Mouse (Mus musculus) liver, postnatal 0 days (tissue): ENCODE measurements around the gene Cfap206.

Source experiments
- CTCF ChIP-seq: sonication (generic); IDR thresholded peaks from 2 replicates; pipeline ENCODE4 v1.5.1; 2016; ENCODE audit warnings: antibody characterized with exemption, low read depth
- EP300 ChIP-seq: IDR thresholded peaks from 2 replicates; pipeline ENCODE4 v1.6.1; 2016; ENCODE audit warnings: antibody characterized with exemption, low read depth, mild to moderate bottlenecking

DNA sequence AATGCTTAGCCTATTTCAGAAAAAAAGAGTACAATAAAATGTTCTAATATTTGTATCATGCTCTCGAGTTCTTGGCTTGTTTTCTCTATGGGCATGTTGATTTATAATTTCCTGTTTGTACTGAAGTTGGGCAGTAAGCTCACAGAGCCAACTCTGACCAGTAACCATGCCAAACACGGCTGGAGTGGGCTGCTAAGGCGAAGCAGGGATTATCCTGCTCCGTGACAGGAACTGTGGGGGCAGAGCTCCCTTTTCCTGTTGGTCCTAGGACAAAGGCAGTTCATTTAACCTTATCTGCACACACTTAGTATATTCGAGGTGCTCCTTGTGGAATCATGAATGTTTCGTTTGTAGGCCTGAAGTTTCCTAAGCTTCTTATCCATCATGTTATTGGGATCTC is 19.2 kb upstream of the Cfap206 start:
- no peak for TF ChIP-seq CTCF
- TF ChIP-seq EP300, result no peak
